Mouse (Mus musculus): Measurements from ENCODE around the gene Tbc1d8. TPM values are rescaled to one million over a fixed set of nuclear protein-coding genes. Genes with fewer than 3 reads are reported as not detected.

The Tbc1d8 gene
- polyA plus RNA-seq, 1 experiment from 2014 or later = 7.2 TPM

DNA sequence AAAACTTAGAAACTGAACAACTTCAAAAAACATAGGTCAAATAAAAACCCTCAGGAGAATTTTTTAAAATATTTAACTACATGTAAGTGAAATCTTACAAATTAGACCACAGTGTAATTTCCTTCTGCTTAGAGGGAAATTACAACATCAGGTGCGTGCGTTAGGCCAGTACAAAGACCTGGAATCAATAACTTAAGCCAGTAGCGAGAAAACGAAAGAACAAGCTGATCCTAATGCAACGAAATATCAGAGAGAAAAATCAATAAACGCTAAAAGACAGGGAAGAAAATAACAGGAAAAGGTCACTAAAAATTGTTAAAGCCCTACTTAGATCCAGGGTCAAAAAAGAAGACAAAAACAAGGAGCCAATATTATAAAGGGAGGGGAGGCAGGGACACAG, 44.3 kb downstream of the Tbc1d8 start:
- Histone ChIP-seq H3K36me3 (replicated peaks) (no peaks in the 10 kb centered on the region), H3K9ac (no peak overlapping the region), H3K9me3 (no peaks in the 10 kb centered on the region), H3K4me2 (no peak overlapping the region), H3K4me3 (replicated peaks) (no peak overlapping the region), H3K27ac (no peak overlapping the region), H3K4me1 (no peaks in the 10 kb centered on the region), H3K27me3 (no peaks in the 10 kb centered on the region)
- ATAC-seq (ENCODE audit: low FRiP score) = no peak
- WGBS = 90% methylated on average over 6 of the region's 6 CpGs

DNA sequence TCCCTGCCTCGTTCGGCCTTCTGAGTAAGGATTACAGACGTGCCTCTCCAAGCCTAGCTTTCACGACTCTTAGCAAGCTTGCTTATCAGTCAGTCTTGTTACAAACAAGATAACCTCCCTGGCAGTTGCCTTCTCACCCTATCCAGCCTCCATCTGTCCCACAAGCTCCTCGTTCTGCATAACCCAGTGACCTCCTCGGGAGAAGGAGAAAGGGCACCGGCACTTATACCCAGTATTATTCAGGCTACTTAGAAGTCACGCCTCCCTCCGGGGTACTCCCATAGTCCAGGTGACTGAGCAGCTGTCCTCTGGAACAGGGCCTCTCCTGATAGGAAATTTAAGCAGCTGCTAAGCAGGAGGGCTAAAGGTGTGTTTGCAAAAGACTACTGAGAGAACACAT, 48.5 kb downstream of the Tbc1d8 start:
- H3K27ac ChIP-seq = no peak overlapping the region
- H3K4me1 ChIP-seq = no peaks in the 10 kb centered on the region
- ATAC-seq (ENCODE audit: low FRiP score) = no peak
- no peaks in the 10 kb centered on the region for H3K36me3 ChIP-seq (replicated peaks)
- H3K4me3 ChIP-seq (replicated peaks) = no peak overlapping the region
- 78% methylated on average over 9 of the region's 9 CpGs for WGBS
- H3K9me3 ChIP-seq = no peaks in the 10 kb centered on the region
- no peak overlapping the region for H3K4me2 ChIP-seq
- H3K9ac ChIP-seq = no peak overlapping the region
- no peaks in the 10 kb centered on the region for H3K27me3 ChIP-seq

DNA sequence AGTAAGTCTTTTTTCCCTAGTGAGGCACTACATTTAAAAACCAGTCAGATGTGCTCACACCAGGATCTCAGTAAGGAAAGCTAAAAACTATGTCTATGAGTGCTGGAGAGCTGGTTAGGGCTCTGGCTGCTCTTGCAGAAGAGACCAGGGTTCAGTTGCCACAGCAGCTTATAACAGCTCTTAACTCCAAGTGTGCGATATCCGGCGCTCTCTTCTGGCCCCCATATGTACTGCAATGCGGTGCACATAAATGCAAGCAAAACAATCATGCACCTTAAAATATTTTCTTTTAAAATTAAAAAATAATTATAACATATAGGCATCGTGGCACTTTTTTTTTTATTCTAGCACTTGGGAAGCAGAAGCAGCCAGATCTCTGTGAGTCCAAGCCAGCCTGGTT, 49.5 kb downstream of the Tbc1d8 start:
- no peak overlapping the region for H3K27ac ChIP-seq
- H3K4me3 ChIP-seq (replicated peaks) = no peak overlapping the region
- 93% methylated on average over 5 of the region's 5 CpGs for WGBS
- no peaks in the 10 kb centered on the region for H3K4me1 ChIP-seq
- no peaks in the 10 kb centered on the region for H3K9me3 ChIP-seq
- no peaks in the 10 kb centered on the region for H3K36me3 ChIP-seq (replicated peaks)
- no peak for ATAC-seq (ENCODE audit: low FRiP score)
- no peak overlapping the region for H3K4me2 ChIP-seq
- no peaks in the 10 kb centered on the region for H3K27me3 ChIP-seq
- H3K9ac ChIP-seq = no peak overlapping the region

DNA sequence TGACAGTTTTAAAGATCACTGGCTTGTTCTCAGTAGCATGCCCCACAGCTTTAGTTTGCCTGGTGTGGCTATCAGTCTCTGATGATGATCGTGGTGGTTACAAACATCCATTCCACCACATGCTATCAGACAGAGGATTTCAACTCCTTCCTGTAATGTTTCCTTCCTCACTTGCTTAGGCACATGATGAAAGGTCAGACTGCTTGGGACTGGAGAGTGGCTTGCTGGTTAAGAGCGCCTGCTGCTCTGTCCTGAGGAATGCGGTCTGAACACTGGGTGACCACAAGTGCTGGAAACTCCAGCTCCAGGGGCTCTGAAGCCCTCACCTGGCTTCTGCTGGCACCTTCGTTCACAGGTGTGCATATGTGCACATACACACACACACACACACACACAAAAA, 50.3 kb downstream of the Tbc1d8 start:
- WGBS = 79% methylated on average over 4 of the region's 4 CpGs
- Histone ChIP-seq H3K27ac (no peak overlapping the region), H3K9me3 (no peaks in the 10 kb centered on the region), H3K27me3 (no peaks in the 10 kb centered on the region), H3K9ac (no peak overlapping the region), H3K4me2 (no peak overlapping the region), H3K36me3 (replicated peaks) (no peaks in the 10 kb centered on the region), H3K4me1 (no peaks in the 10 kb centered on the region), H3K4me3 (replicated peaks) (no peak overlapping the region)
- ATAC-seq (ENCODE audit: low FRiP score) = no peak

DNA sequence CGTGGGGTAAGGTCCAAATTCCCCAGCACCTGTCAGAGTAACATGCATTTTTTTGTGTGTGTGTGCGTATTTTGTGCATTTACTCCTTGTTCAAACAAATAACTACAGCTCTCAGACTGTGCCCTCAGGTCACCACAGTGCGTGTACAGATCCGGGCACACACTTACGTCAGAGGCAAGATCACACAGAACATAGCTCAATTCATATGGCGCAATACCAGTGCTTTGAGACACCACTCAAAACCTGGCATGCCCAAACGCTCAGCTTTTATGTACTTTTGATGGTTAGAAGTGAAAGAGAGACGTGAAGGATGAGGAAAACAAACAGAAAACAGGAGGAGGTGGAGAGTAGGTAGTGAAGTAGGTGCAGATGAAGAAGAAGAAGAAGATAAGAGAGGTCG, 53.1 kb downstream of the Tbc1d8 start:
- H3K9me3 ChIP-seq = no peaks in the 10 kb centered on the region
- H3K36me3 ChIP-seq (replicated peaks) = no peaks in the 10 kb centered on the region
- no peak overlapping the region for H3K27ac ChIP-seq
- H3K4me3 ChIP-seq (replicated peaks) = no peak overlapping the region
- no peaks in the 10 kb centered on the region for H3K27me3 ChIP-seq
- WGBS = 94% methylated on average over 9 of the region's 9 CpGs
- no peak for ATAC-seq (ENCODE audit: low FRiP score)
- no peak overlapping the region for H3K4me2 ChIP-seq
- H3K9ac ChIP-seq = no peak overlapping the region
- no peaks in the 10 kb centered on the region for H3K4me1 ChIP-seq

DNA sequence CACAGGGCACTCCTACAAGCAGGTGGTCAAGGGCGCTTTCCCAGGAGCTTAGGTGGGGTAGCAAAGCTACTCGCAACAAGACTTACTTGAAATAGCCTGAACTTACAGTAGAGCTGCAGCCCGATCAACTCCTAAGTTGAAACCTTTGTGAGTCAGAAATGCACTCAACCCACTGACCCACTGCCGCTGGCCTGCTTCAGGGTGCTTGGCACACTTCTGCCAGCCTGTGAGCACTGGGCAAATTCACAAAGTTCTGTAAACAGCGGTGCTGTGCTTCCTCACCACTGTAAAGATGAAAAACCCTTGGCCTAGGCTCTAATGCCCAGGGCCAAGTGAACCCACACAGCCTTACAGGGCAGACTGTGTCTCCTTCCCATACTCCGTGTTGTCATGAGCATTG, 57.6 kb downstream of the Tbc1d8 start:
- no peak for ATAC-seq (ENCODE audit: low FRiP score)
- H3K27me3 ChIP-seq = no peaks in the 10 kb centered on the region
- no peaks in the 10 kb centered on the region for H3K9me3 ChIP-seq
- H3K9ac ChIP-seq = no peak overlapping the region
- H3K4me1 ChIP-seq = peaks cover 5% of the 10 kb centered on the region; the same call in 1 of the 2 replicates
- no peak overlapping the region for H3K27ac ChIP-seq
- H3K36me3 ChIP-seq (replicated peaks) = no peaks in the 10 kb centered on the region
- no peak overlapping the region for H3K4me3 ChIP-seq (replicated peaks)
- no peak overlapping the region for H3K4me2 ChIP-seq
- 94% methylated on average over 6 of the region's 6 CpGs for WGBS

DNA sequence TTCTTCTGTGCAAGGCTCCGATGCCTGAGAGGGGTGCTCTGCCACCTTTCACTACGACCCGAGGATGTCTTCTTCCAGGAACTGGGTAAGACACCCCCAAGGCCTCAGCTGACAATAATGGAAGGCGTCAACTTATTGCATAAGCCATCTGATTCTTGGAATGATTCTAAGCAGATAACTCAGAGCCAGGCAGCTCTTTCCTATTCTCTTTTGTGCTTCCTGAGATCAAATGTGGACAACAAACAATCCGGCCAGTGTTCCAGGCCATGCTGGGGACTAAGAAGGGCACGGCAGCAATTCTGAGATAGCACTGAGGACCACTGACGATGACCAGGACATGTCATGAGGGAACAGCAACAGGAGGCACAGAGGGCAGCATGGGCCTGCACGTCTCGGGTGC, 59.7 kb downstream of the Tbc1d8 start:
- WGBS = 88% methylated on average over 9 of the region's 9 CpGs
- Histone ChIP-seq H3K4me2 (no peak overlapping the region), H3K9me3 (no peaks in the 10 kb centered on the region), H3K9ac (no peak overlapping the region), H3K4me3 (replicated peaks) (no peak overlapping the region), H3K36me3 (replicated peaks) (no peaks in the 10 kb centered on the region), H3K27ac (no peak overlapping the region), H3K27me3 (no peaks in the 10 kb centered on the region), H3K4me1 (peaks cover 5% of the 10 kb centered on the region; the same call in 1 of the 2 replicates)
- no peak for ATAC-seq (ENCODE audit: low FRiP score)

DNA sequence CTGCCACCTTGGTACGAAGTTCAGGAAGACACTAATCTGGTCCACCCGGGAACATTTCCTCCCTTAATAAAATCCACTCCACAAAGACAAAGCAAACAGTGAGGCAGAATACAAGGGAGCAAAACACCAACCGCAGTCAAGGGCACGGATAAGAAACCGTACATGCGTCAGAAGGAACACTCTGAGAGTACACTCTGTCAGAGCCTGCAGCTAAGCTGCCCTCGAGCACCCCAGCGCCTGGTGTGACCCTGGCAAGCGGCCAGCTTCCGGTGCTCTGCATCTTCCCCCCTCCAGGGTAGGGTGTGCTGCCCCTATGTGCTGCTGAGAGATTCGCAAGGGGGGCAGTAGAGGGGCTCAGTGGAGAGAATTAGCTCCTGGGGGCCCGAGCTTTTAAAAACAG, 60.7 kb downstream of the Tbc1d8 start:
- ATAC-seq (ENCODE audit: low FRiP score) = no peak
- H3K27me3 ChIP-seq = no peaks in the 10 kb centered on the region
- no peak overlapping the region for H3K9ac ChIP-seq
- H3K27ac ChIP-seq = no peak overlapping the region
- no peaks in the 10 kb centered on the region for H3K36me3 ChIP-seq (replicated peaks)
- H3K4me3 ChIP-seq (replicated peaks) = no peak overlapping the region
- 38% methylated on average over 12 of the region's 12 CpGs for WGBS
- H3K4me1 ChIP-seq = peaks cover 5% of the 10 kb centered on the region; the same call in 1 of the 2 replicates
- H3K9me3 ChIP-seq = no peaks in the 10 kb centered on the region
- no peak overlapping the region for H3K4me2 ChIP-seq

DNA sequence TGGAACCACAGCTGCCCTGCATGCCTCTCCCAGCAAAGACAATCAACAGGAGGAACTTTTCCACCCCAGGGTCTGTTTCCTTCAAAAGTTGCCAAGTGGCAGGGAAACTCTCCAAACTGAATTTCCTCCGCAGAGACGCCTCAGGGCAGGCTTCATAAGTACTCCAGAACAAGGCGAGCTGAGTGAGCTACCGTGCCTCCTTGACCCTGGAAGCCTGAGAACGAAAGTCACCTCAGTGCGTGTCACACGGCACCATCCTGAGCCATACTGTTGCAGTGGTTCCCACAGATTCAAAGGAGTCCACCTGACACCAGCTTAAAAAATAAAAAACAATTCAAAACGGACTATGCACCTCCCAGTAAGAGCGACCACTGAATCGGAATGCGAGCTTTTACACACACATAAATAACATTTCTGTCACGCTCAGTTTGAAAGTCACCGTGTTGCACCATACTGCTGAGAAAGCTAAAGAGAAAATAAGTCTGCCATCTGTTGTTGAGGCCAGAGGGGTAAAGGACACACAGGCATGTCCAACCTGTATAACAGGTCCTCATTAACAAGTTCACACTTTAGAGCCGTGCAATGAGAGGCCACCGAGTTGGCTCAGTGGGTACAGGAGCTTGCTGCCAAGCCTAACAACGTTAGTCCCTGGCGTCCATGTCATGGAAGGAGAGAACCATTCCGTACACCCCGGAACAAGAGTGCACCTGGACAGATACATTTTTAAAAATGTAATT, 68.3 kb downstream of the Tbc1d8 start:
- no peaks in the 10 kb centered on the region for H3K9me3 ChIP-seq
- no peaks in the 10 kb centered on the region for H3K36me3 ChIP-seq (replicated peaks)
- H3K4me3 ChIP-seq (replicated peaks) = no peak overlapping the region
- no peak overlapping the region for H3K9ac ChIP-seq
- H3K4me2 ChIP-seq = no peak overlapping the region
- no peak overlapping the region for H3K27ac ChIP-seq
- no peaks in the 10 kb centered on the region for H3K4me1 ChIP-seq
- 88% methylated on average over 19 of the region's 19 CpGs for WGBS
- no peak for ATAC-seq (ENCODE audit: low FRiP score)
- no peaks in the 10 kb centered on the region for H3K27me3 ChIP-seq

DNA sequence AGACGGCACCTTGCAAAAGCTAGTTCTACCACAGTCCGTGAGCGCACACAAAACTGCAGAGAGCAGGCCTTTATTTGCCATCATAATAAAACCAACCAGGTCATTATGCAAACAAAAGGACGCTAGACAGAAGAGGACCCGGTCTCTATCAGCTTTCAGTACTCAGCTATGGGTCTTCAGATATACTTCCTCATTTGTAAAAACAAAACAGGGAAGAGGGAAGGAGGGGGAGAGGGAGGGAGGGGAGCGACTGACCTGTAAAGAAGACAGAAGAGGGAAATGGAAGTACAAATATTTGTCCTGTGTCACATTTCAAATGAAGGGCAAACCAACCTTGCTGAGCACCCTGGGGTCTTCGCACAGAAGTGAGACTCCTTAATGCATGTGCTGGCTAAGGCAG, 69.9 kb downstream of the Tbc1d8 start:
- H3K9me3 ChIP-seq = no peaks in the 10 kb centered on the region
- H3K27ac ChIP-seq = no peak overlapping the region
- no peaks in the 10 kb centered on the region for H3K4me1 ChIP-seq
- no peak overlapping the region for H3K4me2 ChIP-seq
- no peak overlapping the region for H3K9ac ChIP-seq
- no peak overlapping the region for H3K4me3 ChIP-seq (replicated peaks)
- ATAC-seq (ENCODE audit: low FRiP score) = no peak
- no peaks in the 10 kb centered on the region for H3K27me3 ChIP-seq
- WGBS = 78% methylated on average over 7 of the region's 7 CpGs
- H3K36me3 ChIP-seq (replicated peaks) = no peaks in the 10 kb centered on the region

DNA sequence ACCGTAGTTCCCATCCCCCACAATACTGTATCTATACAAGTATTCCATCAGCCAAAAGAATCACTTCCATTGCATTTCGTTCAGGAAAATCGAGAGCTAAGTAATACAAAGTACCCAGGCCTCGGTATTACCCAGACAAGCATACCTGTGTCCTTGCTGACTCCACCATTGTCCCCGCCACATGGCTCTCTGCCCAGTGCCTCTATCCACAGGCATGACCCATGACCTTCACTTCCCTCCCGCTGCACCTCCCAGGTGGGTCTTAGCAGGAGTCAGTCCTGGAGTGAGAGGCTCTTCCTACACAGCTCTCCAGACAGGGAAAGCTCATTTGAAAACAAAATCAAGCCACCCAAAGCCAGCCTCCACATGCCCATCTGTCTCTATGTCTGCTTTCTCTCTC, 70.4 kb downstream of the Tbc1d8 start:
- H3K9ac ChIP-seq = no peak overlapping the region
- WGBS = 92% methylated on average over 6 of the region's 6 CpGs
- no peaks in the 10 kb centered on the region for H3K4me1 ChIP-seq
- H3K36me3 ChIP-seq (replicated peaks) = no peaks in the 10 kb centered on the region
- H3K27ac ChIP-seq = no peak overlapping the region
- no peaks in the 10 kb centered on the region for H3K9me3 ChIP-seq
- no peak overlapping the region for H3K4me3 ChIP-seq (replicated peaks)
- no peak for ATAC-seq (ENCODE audit: low FRiP score)
- no peaks in the 10 kb centered on the region for H3K27me3 ChIP-seq
- H3K4me2 ChIP-seq = no peak overlapping the region

DNA sequence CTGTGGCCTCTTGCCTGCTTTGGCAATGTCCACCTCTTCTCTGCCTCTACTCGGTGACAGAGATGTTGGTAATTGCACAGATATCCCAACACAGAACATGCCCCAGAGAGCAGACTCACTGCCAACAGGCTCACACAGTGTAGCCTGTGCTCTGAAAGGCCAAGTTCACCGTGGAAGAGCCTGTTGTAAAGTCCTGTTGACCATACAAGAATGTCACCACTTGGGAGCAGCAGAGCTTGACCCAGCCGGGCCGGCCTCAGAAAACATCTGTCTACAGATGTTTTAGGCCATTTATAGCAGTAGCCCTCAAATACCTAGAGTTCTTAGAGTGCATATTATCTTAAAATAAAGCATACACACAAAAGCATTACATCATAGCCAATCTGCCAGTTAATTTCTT, 71.4 kb downstream of the Tbc1d8 start:
- Histone ChIP-seq H3K4me1 (no peaks in the 10 kb centered on the region), H3K9ac (no peak overlapping the region), H3K27me3 (no peaks in the 10 kb centered on the region), H3K4me2 (no peak overlapping the region), H3K27ac (no peak overlapping the region), H3K4me3 (replicated peaks) (no peak overlapping the region), H3K36me3 (replicated peaks) (no peaks in the 10 kb centered on the region), H3K9me3 (no peaks in the 10 kb centered on the region)
- no peak for ATAC-seq (ENCODE audit: low FRiP score)
- 89% methylated on average over 4 of the region's 4 CpGs for WGBS

DNA sequence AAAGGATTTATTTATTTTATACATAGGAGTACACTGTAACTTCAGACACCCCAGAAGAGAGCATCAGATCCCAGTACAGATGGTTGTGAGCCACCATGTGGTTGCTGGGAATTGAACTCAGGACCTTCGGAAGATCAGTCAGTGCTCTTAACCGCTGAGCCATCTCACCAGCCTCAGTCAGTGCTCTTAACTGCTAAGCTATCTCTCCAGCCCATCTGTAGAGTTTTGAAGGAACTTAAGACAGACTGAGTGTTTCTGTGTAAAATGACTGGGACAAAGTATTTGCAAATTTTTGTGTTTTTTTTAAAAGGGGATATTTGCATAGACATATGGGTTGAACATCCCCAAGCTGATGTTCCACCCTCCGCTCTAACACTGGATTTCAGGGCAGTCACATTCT, 78.4 kb downstream of the Tbc1d8 start:
- no peak for ATAC-seq (ENCODE audit: low FRiP score)
- peaks cover 3% of the 10 kb centered on the region; the same call in 1 of the 2 replicates for H3K9me3 ChIP-seq
- no peaks in the 10 kb centered on the region for H3K4me1 ChIP-seq
- no peak overlapping the region for H3K27ac ChIP-seq
- no peak overlapping the region for H3K9ac ChIP-seq
- 89% methylated on average over 3 of the region's 3 CpGs for WGBS
- H3K4me2 ChIP-seq = no peak overlapping the region
- no peaks in the 10 kb centered on the region for H3K27me3 ChIP-seq
- H3K4me3 ChIP-seq (replicated peaks) = no peak overlapping the region
- 0 out of 2 replicates have a peak, but pooled peaks cover 4% of the 10 kb centered on the region for H3K36me3 ChIP-seq (replicated peaks)
